Comparison of ENCODE assay signal across 8 mouse cellular contexts in genomic region chr9:60521143-60521542, GRCm38 (mm10). TPM values are rescaled to one million over a fixed set of nuclear protein-coding genes. Genes with fewer than 3 reads are reported as not detected.
DNase-seq lines count a peak whose midpoint lies in the region; ATAC-seq and TF ChIP-seq lines count a peak whose summit lies in the region.

No protein-coding gene starts in this region.

- no peak for TF ChIP-seq POLR2A in myocyte (IDR thresholded peaks at IDR 0.05; ENCODE audit: insufficient read length, low read depth)

- H3K27me3 ChIP-seq in kidney, embryonic 14.5 days (ENCODE audit: control insufficient read depth, insufficient read depth, low read length): no peaks in the 10 kb centered on the region
- H3K27me3 ChIP-seq in embryonic facial prominence, embryonic 15.5 days: peaks cover 30% of the 10 kb centered on the region
- H3K27me3 ChIP-seq in intestine, embryonic 15.5 days (replicated peaks): no peaks in the 10 kb centered on the region
- H3K27me3 ChIP-seq in myocyte (ENCODE audit: control insufficient read depth, insufficient read depth, insufficient read length): no peaks in the 10 kb centered on the region

- WGBS in kidney, embryonic 14.5 days: 20% methylated on average over 5 of the region's 5 CpGs
- 40% methylated on average over 5 of the region's 5 CpGs for WGBS in embryonic facial prominence, embryonic 15.5 days
- WGBS in intestine, embryonic 15.5 days: 28% methylated on average over 5 of the region's 5 CpGs

- H3K79me2 ChIP-seq in myocyte (ENCODE audit: control insufficient read depth, insufficient read depth): no peaks in the 10 kb centered on the region

- peak overlapping the region; percentile 86; the same call in 1 of the 2 replicates for H3K9ac ChIP-seq in kidney, embryonic 14.5 days (ENCODE audit: low read depth, low read length)
- peak overlapping the region; percentile 46; the same call in 1 of the 2 replicates for H3K9ac ChIP-seq in embryonic facial prominence, embryonic 15.5 days
- peak overlapping the region; percentile 87 for H3K9ac ChIP-seq in intestine, embryonic 15.5 days

- 0 out of 2 replicates have a peak, but pooled peaks cover 3% of the 10 kb centered on the region for H3K36me3 ChIP-seq in kidney, embryonic 14.5 days (ENCODE audit: control insufficient read depth, insufficient read depth, low read length)
- H3K36me3 ChIP-seq in embryonic facial prominence, embryonic 15.5 days: no peaks in the 10 kb centered on the region
- H3K36me3 ChIP-seq in intestine, embryonic 15.5 days: 0 out of 2 replicates have a peak, but pooled peaks cover 3% of the 10 kb centered on the region
- no peaks in the 10 kb centered on the region for H3K36me3 ChIP-seq in myocyte (ENCODE audit: control insufficient read depth, insufficient read depth)

- H3K4me3 ChIP-seq in kidney, embryonic 14.5 days (ENCODE audit: low read length): peak overlapping the region; percentile 75
- H3K4me3 ChIP-seq in embryonic facial prominence, embryonic 15.5 days (replicated peaks): peak overlapping the region; percentile 59
- H3K4me3 ChIP-seq in intestine, embryonic 15.5 days (replicated peaks): peak overlapping the region; percentile 76
- H3K4me3 ChIP-seq in myocyte: no peak overlapping the region

- H3K27ac ChIP-seq in kidney, embryonic 14.5 days (ENCODE audit: low read depth, low read length): no peak overlapping the region
- H3K27ac ChIP-seq in embryonic facial prominence, embryonic 15.5 days (replicated peaks): no peak overlapping the region
- no peak overlapping the region for H3K27ac ChIP-seq in intestine, embryonic 15.5 days

- no peak for DNase-seq in kidney, postnatal 36 days
- DNase-seq in right cerebral cortex, postnatal 25 days: no peak
- no peak for DNase-seq in ovary, postnatal 14 days (ENCODE audit: low spot score)

- peaks cover 50% of the 10 kb centered on the region for H3K4me1 ChIP-seq in kidney, embryonic 14.5 days (ENCODE audit: control insufficient read depth, insufficient read depth, low read length)
- H3K4me1 ChIP-seq in embryonic facial prominence, embryonic 15.5 days: peaks cover 22% of the 10 kb centered on the region
- peaks cover 61% of the 10 kb centered on the region for H3K4me1 ChIP-seq in intestine, embryonic 15.5 days (replicated peaks)

- no peak for ATAC-seq in kidney, embryonic 14.5 days (ENCODE audit: low FRiP score, low TSS enrichment)
- no peak for ATAC-seq in embryonic facial prominence, embryonic 15.5 days (ENCODE audit: insufficient number of reproducible peaks, low FRiP score, low TSS enrichment, low read depth)
- ATAC-seq in intestine, embryonic 15.5 days: no peak
- no peak for ATAC-seq in erythroblast, adult 5-6 weeks (replicated peaks; ENCODE audit: low FRiP score, poor library complexity, severe bottlenecking)

- peak overlapping the region; percentile 92 for H3K4me2 ChIP-seq in kidney, embryonic 14.5 days (replicated peaks; ENCODE audit: low read depth, low read length)
- H3K4me2 ChIP-seq in embryonic facial prominence, embryonic 15.5 days (replicated peaks): peak overlapping the region; percentile 95
- peak overlapping the region; percentile 83 for H3K4me2 ChIP-seq in intestine, embryonic 15.5 days (replicated peaks)
- peak overlapping the region; percentile 61 for H3K4me2 ChIP-seq in myocyte (ENCODE audit: low read depth)

- H3K9me3 ChIP-seq in kidney, embryonic 14.5 days (ENCODE audit: control insufficient read depth, low read length): no peaks in the 10 kb centered on the region
- no peaks in the 10 kb centered on the region for H3K9me3 ChIP-seq in embryonic facial prominence, embryonic 15.5 days (replicated peaks)
- no peaks in the 10 kb centered on the region for H3K9me3 ChIP-seq in intestine, embryonic 15.5 days

- no peak overlapping the region for H3ac ChIP-seq in myocyte (ENCODE audit: control insufficient read depth, insufficient read length)

TF ChIP-seq in myocyte, 11 proteins besides CTCF, POLR2A, EP300 and RAD21:
- TF ChIP-seq TCF12 (IDR thresholded peaks at IDR 0.05; ENCODE audit: insufficient read depth, poor library complexity, severe bottlenecking) (no peak), POLR2AphosphoS2 (IDR thresholded peaks at IDR 0.05; ENCODE audit: insufficient read length, low read depth) (no peak), MYOG (IDR thresholded peaks at IDR 0.05; ENCODE audit: control insufficient read depth in 1 of 3, insufficient read depth in 1 of 3, insufficient read length in 2 of 3, low read depth in 2 of 3) (no peak), USF1 (IDR thresholded peaks at IDR 0.05; ENCODE audit: low read depth) (no peak), REST (IDR thresholded peaks at IDR 0.05; ENCODE audit: insufficient read depth, insufficient read length) (no peak), E2F4 (IDR thresholded peaks at IDR 0.05; ENCODE audit: insufficient read depth) (no peak), CEBPB (IDR thresholded peaks at IDR 0.05; ENCODE audit: insufficient read depth, poor library complexity, severe bottlenecking) (no peak), TCF3 (IDR thresholded peaks at IDR 0.05; ENCODE audit: insufficient read length, low read depth) (no peak), MYOD1 (IDR thresholded peaks at IDR 0.05; ENCODE audit: control insufficient read depth in 1 of 3, insufficient read length in 2 of 3, low read depth in 2 of 3) (no peak), SRF (IDR thresholded peaks at IDR 0.05; ENCODE audit: control insufficient read depth, insufficient read length, low read depth) (no peak), MAX (IDR thresholded peaks at IDR 0.05; ENCODE audit: low read depth) (no peak)
TF ChIP-seq in myocyte: peak in this region for 0.

RNA-seq across cellular contexts. Expression of gene Thsd4, which starts 0.7 kb away (rescaled TPM):
- 24.9 and 38.7 TPM in 2 replicates for polyA plus RNA-seq in kidney, embryonic 14.5 days (2014; fragmentation: Nextera tagmentation; extraction: Ambion mirVana)
- polyA plus RNA-seq in embryonic facial prominence, embryonic 15.5 days (2015; fragmentation: Nextera tagmentation; extraction: Ambion mirVana): 26.0 and 30.6 TPM in 2 replicates
- polyA plus RNA-seq in intestine, embryonic 15.5 days (2015; fragmentation: Nextera tagmentation; extraction: Ambion mirVana): 23.2 and 25.8 TPM in 2 replicates
- 1.7 TPM for polyA plus RNA-seq in myocyte (2012; fragmentation: generic; extraction: Trizol)
- not detected in 2 replicates for total RNA-seq in erythroblast, adult 5-6 weeks (2015; ENCODE audit: low replicate concordance)
- total RNA-seq in erythroblast, adult 5-6 weeks (2017; ENCODE audit: low replicate concordance): not detected in 2 replicates
